Mouse (Mus musculus) lung, embryonic 16.5 days (tissue): Measurements from ENCODE around the gene Bco1. TPM values are rescaled to one million over a fixed set of nuclear protein-coding genes. Genes with fewer than 3 reads are reported as not detected.

Experiments used
- ATAC-seq: fragments of 200-750 bp; cut with Nextera tagmentation; 2 replicates; pipeline ENCODE4 v1.8.0; 2017; ENCODE audit warnings: low read depth, mild to moderate bottlenecking, moderate library complexity
- H3K27ac ChIP-seq: fragments of 300-500 bp; sonication (generic); 2 replicates; pipeline ENCODE4 v1.5.1; 2014; ENCODE audit warnings: mild to moderate bottlenecking, control low read depth, low read length
- H3K27me3 ChIP-seq: fragments of 300-500 bp; sonication (generic); 2 replicates; pipeline ENCODE4 v1.6.1; 2014; ENCODE audit warnings: low read depth, low read length, mixed read lengths; ENCODE audit not compliant: control insufficient read depth, insufficient read depth
- H3K36me3 ChIP-seq: fragments of 300-500 bp; sonication (generic); 2 replicates; pipeline ENCODE4 v1.6.1; 2014; ENCODE audit warnings: low read length; ENCODE audit not compliant: control insufficient read depth, insufficient read depth
- H3K4me1 ChIP-seq: fragments of 300-500 bp; sonication (generic); replicated peaks from 2 replicates; pipeline ENCODE4 v1.6.1; 2014; ENCODE audit warnings: low read length, mixed read lengths; ENCODE audit not compliant: control insufficient read depth, insufficient read depth
- H3K4me2 ChIP-seq: fragments of 300-500 bp; sonication (generic); 2 replicates; pipeline ENCODE4 v1.6.1; 2014; ENCODE audit warnings: low read depth, low read length, control low read depth
- H3K4me3 ChIP-seq: fragments of 300-500 bp; sonication (generic); 2 replicates; pipeline ENCODE4 v1.5.1; 2014; ENCODE audit warnings: mild to moderate bottlenecking, low read length, control low read depth
- H3K9ac ChIP-seq: fragments of 300-500 bp; sonication (generic); 2 replicates; pipeline ENCODE4 v1.6.1; 2014; ENCODE audit warnings: low read length, control low read depth
- H3K9me3 ChIP-seq: fragments of 300-500 bp; sonication (generic); 2 replicates; pipeline ENCODE4 v1.6.1; 2016; ENCODE audit warnings: low read length; ENCODE audit not compliant: control insufficient read depth
- WGBS: fragments of 180-500 bp; shearing (Covaris S2); extraction: QIAGEN DNeasy Blood & Tissue Kit; methylation state at CpG from one replicate; pipeline ENCODE4 v1.1.7; 2014; 5-methylcytosine and 5-hydroxymethylcytosine counted together
- polyA plus RNA-seq: library from polyadenylated mRNA; unstranded; fragments of >200 nt; fragmentation: Nextera tagmentation; extraction: Ambion mirVana; gene quantifications from 2 replicates; pipeline ENCODE4 v1.2.1, GENCODE M21; 2015

Bco1 gene
- polyA plus RNA-seq, 1 experiment from 2014 or later, result 0.40 TPM

GRCm38 (mm10) chr8:117082947-117083559, 12.6 kb upstream of the Bco1 start:
- 26% methylated on average over 9 of the region's 9 CpGs for WGBS
- no peaks in the 10 kb centered on the region for H3K9me3 ChIP-seq
- H3K27me3 ChIP-seq, result no peaks in the 10 kb centered on the region

DNA sequence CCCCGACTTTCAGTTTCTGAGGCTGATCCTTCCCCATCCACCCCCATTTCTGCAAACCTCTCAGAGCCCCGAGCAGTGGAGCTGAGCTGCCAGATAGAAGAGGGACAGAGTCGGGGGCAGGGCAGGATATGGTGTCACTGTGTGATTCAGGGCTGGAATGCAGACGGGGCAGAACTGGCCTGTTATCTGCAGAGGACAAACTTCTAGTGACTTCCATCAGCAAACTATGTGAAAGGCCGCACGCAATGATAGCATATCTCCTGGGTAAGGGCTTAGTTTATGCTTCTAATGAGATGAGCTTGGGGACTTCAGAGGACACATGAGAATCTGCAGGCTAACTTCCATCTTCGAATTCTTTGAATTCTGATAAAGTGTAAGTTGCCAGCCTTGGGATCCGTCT, 10.1 kb upstream of the Bco1 start:
- H3K27ac ChIP-seq, result no peak overlapping the region
- H3K9me3 ChIP-seq, result no peaks in the 10 kb centered on the region
- no peak overlapping the region for H3K4me3 ChIP-seq
- no peaks in the 10 kb centered on the region for H3K27me3 ChIP-seq
- H3K36me3 ChIP-seq, result no peaks in the 10 kb centered on the region
- ATAC-seq, result no peak
- no peaks in the 10 kb centered on the region; the same call in 1 of the 2 replicates for H3K4me1 ChIP-seq
- H3K9ac ChIP-seq, result no peak overlapping the region
- no peak overlapping the region for H3K4me2 ChIP-seq
- whole genome bisulfite sequencing, result 32% methylated on average over 8 of the region's 8 CpGs

More at GRCm38 (mm10) chr8:117082947-117083559, 12.6 kb upstream of the Bco1 start:
- Histone ChIP-seq H3K4me1 (no peaks in the 10 kb centered on the region; the same call in 1 of the 2 replicates), H3K27ac (no peak overlapping the region), H3K9ac (no peak overlapping the region), H3K36me3 (no peaks in the 10 kb centered on the region), H3K4me3 (no peak overlapping the region), H3K4me2 (no peak overlapping the region)
- no peak for ATAC-seq

DNA sequence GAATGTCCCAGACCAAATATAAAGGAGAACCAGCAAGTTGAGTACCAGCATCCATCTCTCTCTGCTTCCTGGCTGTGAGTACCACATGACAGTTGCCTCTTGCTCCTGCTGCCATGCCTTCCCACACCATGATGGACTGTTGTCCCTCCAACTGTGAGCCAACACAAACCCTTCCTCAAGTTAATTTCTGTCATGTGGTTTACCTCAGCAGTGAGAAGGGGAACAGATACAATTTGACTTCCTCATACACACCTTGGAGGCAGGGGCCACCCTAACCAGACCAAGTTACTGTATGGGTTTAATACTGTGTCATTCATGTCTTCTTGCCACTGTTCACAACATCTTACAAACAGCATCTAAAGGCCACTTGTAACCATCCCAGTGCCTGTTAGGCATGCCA, 8.6 kb upstream of the Bco1 start:
- H3K36me3 ChIP-seq, result no peaks in the 10 kb centered on the region
- no peak overlapping the region for H3K4me2 ChIP-seq
- H3K9ac ChIP-seq, result no peak overlapping the region
- no peaks in the 10 kb centered on the region; the same call in 1 of the 2 replicates for H3K4me1 ChIP-seq
- no peak overlapping the region for H3K4me3 ChIP-seq
- H3K27me3 ChIP-seq, result no peaks in the 10 kb centered on the region
- no peak for ATAC-seq
- no peak overlapping the region for H3K27ac ChIP-seq
- no peaks in the 10 kb centered on the region for H3K9me3 ChIP-seq

DNA sequence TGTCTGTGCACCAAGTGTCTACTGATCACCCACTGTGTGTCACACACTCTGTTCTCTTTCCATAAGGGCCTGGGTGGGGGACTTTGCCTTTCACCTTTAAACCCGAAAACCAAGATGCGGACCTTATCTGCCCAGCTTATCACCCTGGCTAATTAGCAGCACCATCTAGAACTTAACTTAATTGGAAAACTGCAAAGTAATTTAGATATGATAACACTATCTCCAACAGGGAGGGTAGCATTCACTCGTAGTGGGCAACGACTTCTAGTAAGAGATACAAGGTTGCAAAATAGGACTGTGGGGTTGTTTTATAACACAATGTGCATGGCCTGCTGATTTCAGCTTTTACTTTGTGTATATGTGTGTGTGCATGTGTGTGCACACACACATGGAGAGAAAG, 5.9 kb upstream of the Bco1 start:
- Histone ChIP-seq H3K9ac (no peak overlapping the region), H3K27ac (no peak overlapping the region)
- 73% methylated on average over 4 of the region's 4 CpGs for WGBS

GRCm38 (mm10) chr8:117094053-117094452, 1.6 kb upstream of the Bco1 start:
- Histone ChIP-seq H3K4me1 (peaks cover 8% of the 10 kb centered on the region), H3K27me3 (no peaks in the 10 kb centered on the region), H3K4me3 (no peak overlapping the region), H3K4me2 (no peak overlapping the region), H3K9ac (no peak overlapping the region), H3K27ac (no peak overlapping the region), H3K36me3 (no peaks in the 10 kb centered on the region), H3K9me3 (no peaks in the 10 kb centered on the region; the same call in 1 of the 2 replicates)
- ATAC-seq, result no peak
- 26% methylated on average over 5 of the region's 5 CpGs for WGBS

More for the DNA sequence above, 5.9 kb upstream of the Bco1 start:
- H3K27me3 ChIP-seq, result no peaks in the 10 kb centered on the region
- no peak overlapping the region for H3K4me3 ChIP-seq
- no peak overlapping the region for H3K4me2 ChIP-seq
- no peaks in the 10 kb centered on the region; the same call in 1 of the 2 replicates for H3K4me1 ChIP-seq
- ATAC-seq, result no peak
- H3K36me3 ChIP-seq, result no peaks in the 10 kb centered on the region
- H3K9me3 ChIP-seq, result no peaks in the 10 kb centered on the region

- H3K9ac ChIP-seq, result no peak overlapping the region
- peak overlapping the region; percentile 12; the same call in 1 of the 2 replicates for H3K27ac ChIP-seq
- peaks cover 8% of the 10 kb centered on the region for H3K4me1 ChIP-seq
- no peaks in the 10 kb centered on the region for H3K36me3 ChIP-seq
- WGBS, result 47% methylated on average over 10 of the region's 10 CpGs
- H3K4me3 ChIP-seq, result no peak overlapping the region
- peak; percentile 18 for ATAC-seq
- H3K27me3 ChIP-seq, result no peaks in the 10 kb centered on the region
- peak overlapping the region; percentile 19 for H3K4me2 ChIP-seq
- H3K9me3 ChIP-seq, result peaks cover 8% of the 10 kb centered on the region; the same call in 1 of the 2 replicates
These were observed 1.5 kb downstream of the Bco1 start for GRCm38 (mm10) chr8:117097051-117097563.

DNA sequence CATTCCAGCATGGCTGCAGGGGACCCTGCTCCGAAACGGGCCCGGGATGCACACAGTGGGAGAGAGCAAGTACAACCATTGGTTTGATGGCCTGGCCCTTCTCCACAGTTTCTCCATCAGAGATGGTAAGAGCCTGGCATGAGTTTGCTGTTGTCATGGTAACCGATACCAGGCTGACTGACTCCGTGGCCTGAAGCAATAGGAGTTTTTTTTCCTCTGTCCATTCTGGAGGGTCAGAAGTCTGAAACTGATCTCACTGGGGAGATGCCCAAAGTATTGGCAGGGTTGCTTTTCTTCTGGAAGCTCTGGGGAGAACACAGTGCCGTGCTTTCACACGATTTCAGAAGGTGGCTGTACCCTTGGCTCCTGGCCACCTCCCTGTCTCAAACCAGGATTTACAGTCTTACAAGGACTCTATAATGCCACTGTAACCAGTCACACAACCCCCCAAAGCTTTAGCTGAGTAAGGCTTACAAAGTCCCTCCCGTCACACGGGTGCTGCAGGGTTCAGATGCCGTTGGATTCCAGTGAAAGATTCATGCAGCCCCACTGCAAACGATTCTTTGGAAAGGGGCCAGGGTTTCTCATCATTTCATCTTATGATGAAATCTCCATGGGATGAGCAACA, 2.0 kb downstream of the Bco1 start:
- Histone ChIP-seq H3K4me2 (peak overlapping the region; percentile 19), H3K9ac (0 out of 2 replicates have a peak overlapping the region, but pooled peaks have one; percentile 10), H3K27me3 (no peaks in the 10 kb centered on the region), H3K27ac (0 out of 2 replicates have a peak overlapping the region, but pooled peaks have one; percentile 28), H3K36me3 (no peaks in the 10 kb centered on the region), H3K9me3 (peaks cover 8% of the 10 kb centered on the region; the same call in 1 of the 2 replicates), H3K4me1 (peaks cover 8% of the 10 kb centered on the region), H3K4me3 (no peak overlapping the region)
- WGBS, result 31% methylated on average over 11 of the region's 11 CpGs
- peak; percentile 76 for ATAC-seq

DNA sequence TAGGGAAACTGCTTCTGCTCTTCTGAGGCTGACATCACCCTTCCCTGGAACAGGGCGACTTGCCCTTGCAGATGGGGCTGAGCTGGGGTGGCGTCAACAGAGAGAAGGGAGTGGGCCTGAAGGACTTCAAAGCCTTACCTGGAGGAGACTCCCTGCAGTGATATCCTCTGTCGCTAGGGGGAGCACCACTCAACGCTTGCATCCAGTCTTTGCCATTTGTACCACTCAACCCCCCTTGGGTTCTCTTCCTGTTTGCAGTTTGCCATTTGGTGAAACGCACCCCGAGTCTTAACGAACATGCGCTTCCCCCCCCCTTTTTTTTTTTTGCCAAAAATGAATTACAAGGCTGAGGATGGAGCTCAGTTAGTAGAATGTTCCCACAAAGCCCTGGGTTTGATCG, 11.9 kb downstream of the Bco1 start:
- Histone ChIP-seq H3K4me3 (no peak overlapping the region), H3K36me3 (no peaks in the 10 kb centered on the region), H3K27me3 (no peaks in the 10 kb centered on the region), H3K9me3 (no peaks in the 10 kb centered on the region), H3K4me2 (peak overlapping the region; percentile 5; the same call in 1 of the 2 replicates), H3K9ac (no peak overlapping the region), H3K27ac (no peak overlapping the region), H3K4me1 (no peaks in the 10 kb centered on the region)
- 7% methylated on average over 9 of the region's 9 CpGs for WGBS
- no peak for ATAC-seq

- Histone ChIP-seq H3K4me3 (no peak overlapping the region), H3K9ac (no peak overlapping the region), H3K9me3 (no peaks in the 10 kb centered on the region), H3K27me3 (no peaks in the 10 kb centered on the region), H3K36me3 (no peaks in the 10 kb centered on the region), H3K4me1 (no peaks in the 10 kb centered on the region), H3K27ac (no peak overlapping the region), H3K4me2 (no peak overlapping the region)
- WGBS, result 89% methylated on average over 19 of the region's 19 CpGs
- ATAC-seq, result no peak
These were observed 13.5 kb downstream of the Bco1 start for GRCm38 (mm10) chr8:117109018-117109711.
